8 mouse cellular contexts compared by ENCODE assay signal in the genomic region with DNA sequence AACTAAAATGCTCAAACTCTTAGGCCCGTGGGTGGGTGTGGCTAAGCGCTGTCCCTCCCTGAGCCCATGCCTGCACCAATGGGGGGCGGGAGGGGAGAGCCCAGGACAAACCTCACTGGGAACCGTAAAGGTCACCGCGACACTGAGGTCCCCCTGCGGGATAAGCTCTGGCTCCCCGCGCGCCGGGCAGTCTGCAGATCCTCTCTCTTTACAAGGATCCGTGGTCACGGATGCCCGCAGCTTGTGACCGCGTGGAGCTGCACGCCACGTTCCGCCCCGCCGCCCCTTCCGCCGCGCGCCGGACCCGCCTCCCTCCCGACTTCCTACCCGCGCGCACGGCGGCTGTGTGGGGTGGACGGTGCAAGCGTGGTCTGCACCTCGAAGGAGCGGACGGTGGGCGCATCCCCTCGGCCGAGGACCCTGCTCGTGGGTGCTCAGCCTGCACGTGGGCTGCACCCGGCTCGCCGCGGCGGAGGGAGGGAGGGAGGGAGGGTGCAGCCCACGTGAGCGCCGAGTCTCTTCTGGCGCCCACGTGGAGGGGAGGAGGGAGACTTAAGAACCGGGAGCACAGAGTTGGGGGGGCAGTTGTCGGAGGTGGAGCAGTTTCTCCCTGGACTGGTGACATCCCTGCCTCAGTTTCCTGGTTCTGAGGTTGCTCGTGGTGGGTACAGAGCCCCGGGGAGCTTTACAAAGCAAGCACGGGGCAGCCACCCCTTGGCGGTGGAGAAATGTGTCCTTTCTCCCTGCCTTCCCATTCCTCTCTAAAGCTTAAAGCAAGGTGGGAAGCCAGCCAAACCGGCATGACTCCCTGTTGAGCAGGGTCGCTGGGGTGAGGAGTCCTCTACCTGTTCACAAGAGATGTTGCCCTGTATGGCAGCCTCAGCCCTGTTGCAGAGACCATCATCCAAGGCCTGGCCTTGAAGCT. TPM values are rescaled to one million over a fixed set of nuclear protein-coding genes. Genes with fewer than 3 reads are reported as not detected.
DNase-seq lines count a peak whose midpoint lies in the region; ATAC-seq and TF ChIP-seq lines count a peak whose summit lies in the region.

No protein-coding gene starts in this region.

- H3K36me3 ChIP-seq in forebrain, embryonic 12.5 days (replicated peaks) = no peaks in the 10 kb centered on the region; the same call in 1 of the 2 replicates
- peaks cover 18% of the 10 kb centered on the region for H3K36me3 ChIP-seq in lung, embryonic 14.5 days (ENCODE audit: insufficient read depth)

- H3K27me3 ChIP-seq in forebrain, embryonic 12.5 days = no peaks in the 10 kb centered on the region
- H3K27me3 ChIP-seq in lung, embryonic 14.5 days (ENCODE audit: insufficient read depth, low read length) = no peaks in the 10 kb centered on the region

- intact Hi-C loops in heart, postnatal 14 days (cut with DNase I) = no loop called here

- WGBS in forebrain, embryonic 12.5 days = under 1% methylated on average over 55 of the region's 61 CpGs
- WGBS in lung, embryonic 14.5 days = under 1% methylated on average over 54 of the region's 61 CpGs
- 1% methylated on average over 53 of the region's 61 CpGs for WGBS in olfactory bulb, adult 2 months

- 0 out of 2 replicates have a peak, but pooled peaks cover 1% of the 10 kb centered on the region for H3K9me3 ChIP-seq in forebrain, embryonic 12.5 days
- H3K9me3 ChIP-seq in lung, embryonic 14.5 days (ENCODE audit: low read depth, low read length) = no peaks in the 10 kb centered on the region

- DNase-seq in CD8-positive naive resting alpha-beta T cell, adult 2 months (ENCODE audit: low read depth in 2 of 2, low spot score in 2 of 2) = peak; percentile 11 to 21
- peak; percentile 75 for DNase-seq in brain, embryonic 14.5 days (ENCODE audit: low read depth)
- DNase-seq in heart, postnatal 14 days = peak; percentile 51 to 63
- DNase-seq in layer of hippocampus, adult 18-20 months (ENCODE audit: low spot score in 2 of 2) = peak; percentile 31 to 33
- peak; percentile 86 for DNase-seq in lung, embryonic 14.5 days
- peak; percentile 17 for DNase-seq in thymus, adult 18-20 months

- peak overlapping the region; percentile 63 for H3K9ac ChIP-seq in forebrain, embryonic 12.5 days
- peak overlapping the region; percentile 75 for H3K9ac ChIP-seq in lung, embryonic 14.5 days

- H3K27ac ChIP-seq in forebrain, embryonic 12.5 days = no peak overlapping the region
- peak overlapping the region; percentile 80 for H3K27ac ChIP-seq in lung, embryonic 14.5 days (ENCODE audit: low read depth)
- no peak overlapping the region for H3K27ac ChIP-seq in olfactory bulb, adult 2 months (ENCODE audit: insufficient read depth, low read depth, low read length)

- H3K4me3 ChIP-seq in forebrain, embryonic 12.5 days (replicated peaks) = peak overlapping the region; percentile 53
- peak overlapping the region; percentile 70 for H3K4me3 ChIP-seq in lung, embryonic 14.5 days (ENCODE audit: low read depth, low read length)
- peak overlapping the region; percentile 71 for H3K4me3 ChIP-seq in olfactory bulb, adult 2 months (ENCODE audit: insufficient read depth, low read depth, low read length)

- peak overlapping the region; percentile 75 for H3K4me2 ChIP-seq in forebrain, embryonic 12.5 days
- H3K4me2 ChIP-seq in lung, embryonic 14.5 days = peak overlapping the region; percentile 77

- peak; percentile 89 for ATAC-seq in forebrain, embryonic 12.5 days (ENCODE audit: low FRiP score)
- ATAC-seq in lung, embryonic 14.5 days (ENCODE audit: insufficient read depth) = peak; percentile 96

- TF ChIP-seq CTCF in brain, embryonic 14.5 days (IDR thresholded peaks at IDR 0.05; ENCODE audit: borderline replicate concordance, extremely low read depth, insufficient read depth, insufficient read length) = no peak
- TF ChIP-seq CTCF in lung, embryonic 14.5 days (IDR thresholded peaks at IDR 0.05; ENCODE audit: low read depth) = no peak
- TF ChIP-seq CTCF in olfactory bulb, adult 2 months (IDR thresholded peaks at IDR 0.05; ENCODE audit: insufficient read depth, low read depth, low read length) = no peak

- 0 out of 2 replicates have a peak, but pooled peaks have one; percentile 24 for TF ChIP-seq POLR2A in brain, embryonic 14.5 days (IDR thresholded peaks at IDR 0.05; ENCODE audit: borderline replicate concordance, extremely low read depth, insufficient read depth, insufficient read length, poor library complexity, severe bottlenecking)
- TF ChIP-seq POLR2A in olfactory bulb, adult 2 months (IDR thresholded peaks at IDR 0.05; ENCODE audit: insufficient read depth, low read depth, low read length) = no peak

- H3K4me1 ChIP-seq in forebrain, embryonic 12.5 days = peaks cover 11% of the 10 kb centered on the region
- peaks cover 7% of the 10 kb centered on the region; the same call in 1 of the 2 replicates for H3K4me1 ChIP-seq in lung, embryonic 14.5 days (ENCODE audit: insufficient read depth)
- H3K4me1 ChIP-seq in olfactory bulb, adult 2 months (ENCODE audit: control insufficient read depth, insufficient read depth, low read length) = peaks cover 4% of the 10 kb centered on the region

RNA-seq across cellular contexts. Expression of a gene that starts 11.2 kb away (rescaled TPM):
- 18.6 and 21.8 TPM in 2 replicates for polyA plus RNA-seq in brain, embryonic 14.5 days (2012; rRNA removed)
- 19.7 and 21.2 TPM in 2 replicates for polyA plus RNA-seq in forebrain, embryonic 12.5 days (2016; fragmentation: Nextera tagmentation; extraction: Ambion mirVana)
- 1 to 10 TPM; 1.1 to 2.1 TPM for total RNA-seq in heart, postnatal 14 days (2021)
- total RNA-seq in layer of hippocampus, adult 18-20 months (2021) = 1 to 10 TPM; 6.3 to 6.9 TPM
- polyA plus RNA-seq in lung, embryonic 14.5 days (2014; fragmentation: Nextera tagmentation; extraction: Ambion mirVana) = 34.9 and 38.2 TPM in 2 replicates
- polyA plus RNA-seq in olfactory bulb, adult 2 months (2012; ENCODE audit: insufficient read depth, insufficient read length, low replicate concordance, missing spikeins) = not detected in 2 replicates

Comparison
In these comparisons a context has a peak if more than half of its experiments do, and no peak if none do; other contexts are left out.
1. DNase-seq: peak in every context shown above with its lines; median percentile 86 in lung, embryonic 14.5 days; 75 in brain, embryonic 14.5 days; 57 in heart, postnatal 14 days; 32 in layer of hippocampus, adult 18-20 months; 17 in thymus, adult 18-20 months; 16 in CD8-positive naive resting alpha-beta T cell, adult 2 months.
2. RNA of a gene that starts 11.2 kb away (polyA plus RNA-seq): 34.9 to 38.2 TPM in lung, embryonic 14.5 days, 19.7 to 21.2 TPM in forebrain, embryonic 12.5 days and 18.6 to 21.8 TPM in brain, embryonic 14.5 days; not detected in olfactory bulb, adult 2 months; every median in the first group is over 10 times any median in the second.
3. Peak in every context shown above with its lines, with median percentiles within 50 percentile points of each other: H3K4me3 ChIP-seq.